Mouse (Mus musculus): ENCODE results near the gene Zcwpw1.

DNA sequence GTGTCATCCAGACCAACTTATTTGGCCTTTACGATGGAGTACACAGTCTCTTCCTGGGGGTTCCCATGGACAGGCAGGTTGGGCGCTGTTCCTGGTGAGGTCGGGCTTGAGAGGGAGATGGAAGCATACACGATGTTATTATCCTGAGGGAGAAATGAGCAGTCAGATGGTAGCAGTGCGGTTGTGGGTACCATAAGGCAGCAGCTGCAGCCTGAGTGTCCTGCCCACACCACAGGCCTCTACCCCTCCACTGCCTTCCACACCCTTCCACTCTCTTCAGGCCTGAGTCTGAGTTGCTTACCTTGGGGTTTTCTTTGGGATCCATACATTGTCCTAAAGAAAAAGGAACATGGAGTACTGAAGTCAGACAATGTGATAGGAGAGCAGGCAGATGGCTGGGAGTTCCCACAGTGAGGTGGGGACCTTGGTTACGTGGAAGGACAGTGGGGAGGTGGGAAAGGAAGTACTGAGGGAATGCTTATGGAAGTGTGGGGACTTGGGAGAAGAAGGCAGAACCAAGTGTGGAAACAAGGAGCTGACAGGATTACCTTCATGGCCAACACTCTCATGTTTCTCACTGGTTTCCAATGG is 36.0 kb downstream of the Zcwpw1 start:
- TF ChIP-seq POLR2A (IDR thresholded peaks at IDR 0.05; ENCODE audit: low read depth, low read length) (no peak), CTCF (IDR thresholded peaks at IDR 0.05; ENCODE audit: extremely low read depth, insufficient read length, insufficient replicate concordance, low read depth, low read length) (no peak)
